Mouse (Mus musculus): ENCODE results near the gene Rundc3b. TPM values are rescaled to one million over a fixed set of nuclear protein-coding genes. Genes with fewer than 3 reads are reported as not detected.

Rundc3b gene
- total RNA-seq, 2 experiments from 2014 or later, result 0.63 to 0.76 TPM

GRCm38 (mm10) chr5:8491778-8492177 lies 131.0 kb downstream of the Rundc3b start:
- intact Hi-C loops (cut with DNase I), result loop anchor here (10.0 kb wide), 1 partner anchor 563 kb away; no protein-coding TSS in a partner anchor
- DNase-seq, result no peak

GRCm38 (mm10) chr5:8489471-8490110 lies 133.2 kb downstream of the Rundc3b start:
- intact Hi-C loops (cut with DNase I), result loop anchor here (1.0 to 10.0 kb wide), 2 partner anchors 352 to 565 kb away; no protein-coding TSS in a partner anchor
- peak in 1 of 2 experiments; percentile 3 for DNase-seq

GRCm38 (mm10) chr5:8488701-8489297 lies 134.0 kb downstream of the Rundc3b start:
- intact Hi-C loops (cut with DNase I), result loop anchor here (1.0 kb wide), 1 partner anchor 353 kb away; no protein-coding TSS in a partner anchor
- no peak for DNase-seq

GRCm38 (mm10) chr5:8487989-8488700 lies 134.6 kb downstream of the Rundc3b start:
- intact Hi-C loops (cut with DNase I), result no loop called here
- no peak for DNase-seq

DNA sequence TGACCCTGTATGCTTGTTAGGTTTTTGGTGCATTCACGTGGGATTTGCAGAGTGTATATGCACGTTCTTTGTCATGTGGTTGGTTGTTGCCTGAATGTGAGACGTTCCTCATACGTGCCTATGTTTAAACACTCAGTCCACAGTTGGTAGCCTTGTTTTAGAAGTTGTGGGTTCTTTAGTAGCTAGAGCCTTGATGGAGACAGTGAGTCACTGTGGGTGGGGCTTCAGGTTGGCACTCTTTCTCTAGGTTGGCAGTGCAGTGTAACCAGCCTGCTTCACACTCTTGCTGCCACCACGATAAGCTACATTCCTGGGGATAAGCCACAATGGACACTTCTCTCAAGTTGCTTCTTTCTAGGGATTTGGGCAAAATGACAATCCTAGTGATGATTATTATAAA lies 166.2 kb downstream of the Rundc3b start:
- DNase-seq, result no peak

DNA sequence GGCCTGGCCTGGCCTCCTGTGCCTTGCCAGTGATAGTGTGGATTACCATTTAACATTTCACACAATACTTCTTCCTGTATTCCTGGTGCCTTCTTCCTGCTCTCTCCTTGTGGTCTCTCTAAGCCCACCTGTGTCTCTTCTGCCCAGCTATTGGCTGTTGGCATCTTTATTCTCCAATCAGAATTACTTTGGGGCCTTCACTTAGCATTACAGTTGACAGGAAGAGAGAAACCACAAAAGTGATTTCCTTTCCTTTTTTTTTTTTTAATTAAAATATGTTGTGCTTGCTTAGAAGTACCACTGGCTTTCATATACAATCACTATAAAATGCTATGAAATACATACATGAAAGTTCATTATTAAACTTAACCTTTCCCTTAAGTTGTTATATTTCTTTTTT lies 167.2 kb downstream of the Rundc3b start:
- intact Hi-C loops (cut with DNase I), result no loop called here
- DNase-seq, result no peak

More for the DNA sequence above, 166.2 kb downstream of the Rundc3b start:
- intact Hi-C loops (cut with DNase I), result no loop called here

Other genes starting within 250 kb of the Rundc3b start
- gene Dbf4, start 200.2 kb downstream of the Rundc3b start, total RNA-seq (2021), result 1 to 10 TPM; 3.0 to 4.3 TPM
- 1 to 10 TPM; 7.9 to 8.9 TPM for gene Slc25a40, start 200.1 kb downstream of the Rundc3b start, total RNA-seq (2021)
- gene Abcb1a, start 37.1 kb upstream of the Rundc3b start, total RNA-seq (2021), result 10 to 100 TPM; 11.6 to 14.8 TPM
- gene Abcb1b, start 175.2 kb upstream of the Rundc3b start, total RNA-seq (2021), result 1 to 10 TPM; 1.4 to 3.1 TPM

Data from heart, postnatal 14 days (tissue).